Mouse (Mus musculus): ENCODE data around the gene Dhx29. TPM values are rescaled to one million over a fixed set of nuclear protein-coding genes. Genes with fewer than 3 reads are reported as not detected.

Gene Dhx29
- polyA plus RNA-seq, 1 experiment from 2014 or later, result 33.5 TPM

Other genes with a start within 250 kb of the Dhx29 start
- 63.8 and 65.1 TPM in 2 replicates for gene Plpp1, start 126.7 kb upstream of the Dhx29 start, polyA plus RNA-seq (2014; fragmentation: Nextera tagmentation; extraction: Ambion mirVana)
- 65.0 and 65.6 TPM in 2 replicates for gene Mtrex, start 56 bp upstream of the Dhx29 start, polyA plus RNA-seq (2014; fragmentation: Nextera tagmentation; extraction: Ambion mirVana)
- gene Ccno, start 60.3 kb downstream of the Dhx29 start, polyA plus RNA-seq (2014; fragmentation: Nextera tagmentation; extraction: Ambion mirVana), result 1.0 and 2.1 TPM in 2 replicates
- 0.86 and 1.2 TPM in 2 replicates for gene Mcidas, start 66.4 kb downstream of the Dhx29 start, polyA plus RNA-seq (2014; fragmentation: Nextera tagmentation; extraction: Ambion mirVana)
- 0.17 and 0.96 TPM in 2 replicates for gene Cdc20b, start 107.7 kb downstream of the Dhx29 start, polyA plus RNA-seq (2014; fragmentation: Nextera tagmentation; extraction: Ambion mirVana)
- 58.6 and 67.1 TPM in 2 replicates for gene Gpx8, start 119.0 kb downstream of the Dhx29 start, polyA plus RNA-seq (2014; fragmentation: Nextera tagmentation; extraction: Ambion mirVana)
- not detected in 2 replicates for gene Gzma, start 173.5 kb downstream of the Dhx29 start, polyA plus RNA-seq (2014; fragmentation: Nextera tagmentation; extraction: Ambion mirVana)

Measured in hindbrain, embryonic 14.5 days (tissue).